Mouse (Mus musculus) embryonic fibroblast, embryonic 13.5 days (primary cell): ENCODE results near the gene Cuzd1.

Experiments
- CTCF ChIP-seq: IDR thresholded peaks from 2 replicates; pipeline ENCODE4 v1.5.1; 2011; ENCODE audit warnings: mild to moderate bottlenecking, control low read depth, low read length, moderate library complexity, borderline replicate concordance; ENCODE audit not compliant: insufficient read depth
- POLR2A ChIP-seq: IDR thresholded peaks from 2 replicates; pipeline ENCODE4 v1.6.1; 2011; ENCODE audit warnings: low read depth, mild to moderate bottlenecking, control low read depth, low read length, moderate library complexity

GRCm38 (mm10) chr7:131337502-131338068, 15.5 kb upstream of the Cuzd1 start:
- no peak for TF ChIP-seq CTCF
- no peak for TF ChIP-seq POLR2A
